Mouse (Mus musculus) ovary, postnatal 36 days (tissue): ENCODE measurements around the gene Olfr272.

Source experiments
- DNase-seq: peaks from one replicate; pipeline ENCODE4 v3.0.0; 2022; ENCODE audit warnings: low spot score, mixed read lengths

Olfr272 gene

DNA sequence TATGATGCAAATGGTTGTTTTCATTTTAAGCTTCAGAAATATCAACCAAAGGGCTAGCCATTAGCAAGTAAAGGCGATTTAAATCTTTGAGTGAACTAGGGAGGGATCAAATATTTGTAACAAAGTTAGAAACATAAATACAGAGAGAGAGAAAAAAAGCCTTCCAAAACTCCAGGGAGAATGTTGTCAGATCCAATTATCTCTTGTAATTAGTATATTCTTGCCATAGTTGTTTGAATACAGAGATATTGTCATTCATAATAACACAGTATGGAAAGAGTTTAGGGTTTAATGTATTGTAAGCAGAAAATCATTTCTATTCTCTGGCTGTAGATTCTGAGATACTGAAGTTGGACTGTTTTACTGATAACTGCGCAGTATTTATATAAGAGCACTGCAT, at the start of gene Olfr272:
Gene Olfr272 (minus strand): TSS at position 101 of the 400 bp plus-strand sequence.
- no peak for DNase-seq

- no peak for DNase-seq
Measured at GRCm38 (mm10) chr4:52964247-52964646, 45.3 kb upstream of the Olfr272 start, which contains the start of gene Olfr270. Gene Olfr270 (plus strand): TSS chr4:52964547.

DNA sequence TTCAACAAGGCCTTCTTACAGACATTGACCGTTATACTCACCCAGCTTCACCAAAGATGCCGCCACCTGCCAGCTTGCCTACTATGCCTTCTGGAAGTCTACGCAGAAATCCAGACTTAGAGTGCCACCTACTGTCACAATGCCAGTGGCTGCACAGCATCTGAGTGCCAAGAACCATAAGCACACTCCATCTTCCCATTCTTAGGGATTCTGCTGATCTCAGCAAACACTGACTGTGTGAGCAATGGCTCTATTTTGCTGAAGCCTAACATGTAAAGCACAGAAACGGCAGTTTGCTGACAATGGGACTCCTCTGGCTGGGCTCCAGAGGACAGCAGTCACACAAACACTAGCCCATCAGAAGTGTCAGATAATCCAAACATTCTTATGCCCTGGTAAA, 39.7 kb upstream of the Olfr272 start:
- DNase-seq = no peak

DNA sequence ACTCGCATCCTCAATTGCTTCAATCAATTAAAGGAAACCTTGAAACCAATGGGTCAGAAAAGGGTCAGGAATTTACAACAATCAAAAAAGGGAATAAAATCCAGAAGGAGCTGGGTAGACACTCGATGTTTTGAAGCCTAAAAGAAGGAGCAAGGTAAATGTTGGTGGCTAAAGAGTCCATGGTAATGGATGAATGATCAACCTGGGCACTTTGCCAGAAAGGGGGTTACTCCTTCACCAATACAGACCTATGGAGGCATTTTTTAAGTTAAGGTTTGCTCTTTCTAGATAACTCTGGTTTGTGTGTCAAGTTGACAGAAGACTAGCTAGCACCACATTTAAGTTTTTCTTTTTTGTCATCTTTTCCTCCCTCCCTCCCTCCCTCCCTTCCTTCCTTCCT, 30.0 kb upstream of the Olfr272 start:
- DNase-seq = no peak

DNA sequence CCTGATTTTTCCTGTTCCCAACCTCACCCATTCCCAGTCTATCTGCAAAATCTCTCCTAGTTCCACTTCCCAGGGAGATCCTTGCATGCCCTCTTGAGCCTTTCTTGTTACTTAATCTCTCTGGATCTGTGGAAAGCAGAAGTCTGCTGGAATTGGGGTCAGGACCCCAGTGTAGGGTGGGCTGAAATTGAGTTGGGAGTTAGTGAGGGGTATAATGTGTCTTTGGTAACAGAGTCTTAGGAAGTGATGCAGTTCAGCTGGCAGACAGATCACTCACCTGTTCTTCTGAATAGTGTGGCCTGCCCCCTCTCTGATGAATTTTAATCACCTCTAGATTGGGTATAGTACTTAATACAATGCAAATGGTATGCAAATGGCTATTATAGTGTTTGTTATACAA, 27.7 kb upstream of the Olfr272 start:
- no peak for DNase-seq

DNA sequence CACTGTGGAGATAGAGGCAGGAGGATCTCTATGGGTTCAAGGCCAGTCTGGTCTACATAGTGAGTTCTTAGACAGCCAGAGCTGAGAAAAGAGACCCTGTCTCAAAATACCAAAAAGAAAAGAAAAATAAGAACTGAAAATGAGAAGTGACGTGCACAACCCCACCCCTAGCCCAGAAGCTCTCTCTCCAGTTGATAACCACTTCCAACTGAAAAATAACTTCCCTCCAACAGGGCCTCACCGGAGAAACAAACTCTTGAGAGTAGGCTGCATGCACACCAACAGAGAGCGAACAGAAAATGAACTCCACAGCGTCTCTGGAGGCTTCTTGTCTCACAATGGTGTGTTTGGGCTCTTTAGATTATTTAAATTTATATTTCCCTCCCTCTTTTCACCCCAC, 11.5 kb upstream of the Olfr272 start:
- DNase-seq = no peak

DNA sequence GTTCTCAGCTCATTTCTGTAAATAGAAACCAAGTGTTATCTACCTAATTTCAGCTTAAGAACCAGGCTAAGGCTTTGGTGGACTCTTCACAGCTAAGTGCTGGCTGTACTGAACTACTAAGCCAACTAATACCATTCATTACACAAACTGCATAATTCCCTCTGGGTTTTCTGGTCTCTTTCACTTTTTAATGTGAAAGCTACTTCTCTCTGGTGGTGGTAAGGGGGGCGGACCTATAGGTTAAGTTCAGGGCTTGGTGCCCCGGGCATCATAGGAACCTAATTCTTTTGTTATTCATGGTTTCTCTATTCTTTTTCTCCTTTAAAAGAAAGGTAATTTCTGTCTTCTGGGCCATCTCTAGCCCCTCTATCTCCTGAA, 1.7 kb downstream of the Olfr272 start:
- DNase-seq = no peak

GRCm38 (mm10) chr4:52916659-52917310, 2.2 kb downstream of the Olfr272 start:
- DNase-seq = no peak

- DNase-seq = no peak
Measured at GRCm38 (mm10) chr4:52912409-52912808, 6.6 kb downstream of the Olfr272 start.

GRCm38 (mm10) chr4:52909542-52909941, 9.4 kb downstream of the Olfr272 start:
- no peak for DNase-seq

GRCm38 (mm10) chr4:52864156-52864555, 54.8 kb downstream of the Olfr272 start:
- DNase-seq = no peak
